Comparison of ENCODE assay signal across 10 mouse cellular contexts in genomic region chr9:105309553-105310281, GRCm38 (mm10).
DNase-seq lines count a peak whose midpoint lies in the region; ATAC-seq and TF ChIP-seq lines count a peak whose summit lies in the region.
"Had no signal": no experiment of that assay in that cellular context is flagged by ENCODE, and none has a peak within 500 bp of the region (broad histone marks: within the 10 kb centered on the region; RNA-seq: fewer than 3 reads in every experiment).

No protein-coding gene starts in this region.

- no peaks in the 10 kb centered on the region for H3K79me2 ChIP-seq in MEL (ENCODE audit: control insufficient read depth, insufficient read depth, low read length, poor library complexity)

- H3K9me3 ChIP-seq in heart, embryonic 11.5 days (replicated peaks; ENCODE audit: control insufficient read depth, low read length): no peaks in the 10 kb centered on the region
- no peaks in the 10 kb centered on the region for H3K9me3 ChIP-seq in MEL (replicated peaks; ENCODE audit: insufficient read depth, low read length)
- no peaks in the 10 kb centered on the region for H3K9me3 ChIP-seq in limb, embryonic 14.5 days (ENCODE audit: control insufficient read depth, low read length)
- H3K9me3 ChIP-seq in heart, embryonic 10.5 days: no peaks in the 10 kb centered on the region
- H3K9me3 ChIP-seq: megakaryocyte, embryonic 14.5 days had no signal

- TF ChIP-seq POLR2A in MEL (IDR thresholded peaks at IDR 0.05; ENCODE audit: control insufficient read depth in 1 of 2, insufficient read depth in 1 of 2, low read depth in 1 of 2, low read length in 2 of 2, poor library complexity in 1 of 2): no peak
- no peak for TF ChIP-seq POLR2A in limb, embryonic 14.5 days (IDR thresholded peaks at IDR 0.05; ENCODE audit: borderline replicate concordance, extremely low read depth, insufficient read depth, insufficient read length)

- H3K4me1 ChIP-seq in heart, embryonic 11.5 days (ENCODE audit: control insufficient read depth, insufficient read depth, low read length): no peaks in the 10 kb centered on the region
- H3K4me1 ChIP-seq in MEL (ENCODE audit: control insufficient read depth in 1 of 2, insufficient read depth in 2 of 2, low read length in 2 of 2): no peaks in the 10 kb centered on the region
- H3K4me1 ChIP-seq in limb, embryonic 14.5 days (ENCODE audit: control insufficient read depth, insufficient read depth, low read length): no peaks in the 10 kb centered on the region
- H3K4me1 ChIP-seq in heart, embryonic 10.5 days: no peaks in the 10 kb centered on the region
- H3K4me1 ChIP-seq: megakaryocyte, embryonic 14.5 days had no signal

- H3K9ac ChIP-seq in heart, embryonic 11.5 days (ENCODE audit: low read depth, low read length): no peak overlapping the region
- no peak overlapping the region for H3K9ac ChIP-seq in MEL (ENCODE audit: control insufficient read depth, low read depth, low read length, poor library complexity, severe bottlenecking)
- no peak overlapping the region for H3K9ac ChIP-seq in limb, embryonic 14.5 days (ENCODE audit: low read depth, low read length, severe bottlenecking)

- no peak overlapping the region for H3K4me3 ChIP-seq in heart, embryonic 11.5 days (ENCODE audit: low read depth, low read length)
- H3K4me3 ChIP-seq in MEL (ENCODE audit: control insufficient read depth in 1 of 2, insufficient read depth in 1 of 2, low read depth in 2 of 2, low read length in 2 of 2): no peak overlapping the region
- H3K4me3 ChIP-seq in limb, embryonic 14.5 days (replicated peaks; ENCODE audit: low read length): no peak overlapping the region
- H3K4me3 ChIP-seq in heart, embryonic 10.5 days: no peak overlapping the region
- H3K4me3 ChIP-seq: megakaryocyte, embryonic 14.5 days had no signal

- intact Hi-C loops in heart, postnatal 14 days (cut with DNase I): no loop called here

- no peak overlapping the region for H3K27ac ChIP-seq in heart, embryonic 11.5 days (ENCODE audit: low read depth, low read length)
- no peak overlapping the region for H3K27ac ChIP-seq in MEL (ENCODE audit: control insufficient read depth, low read depth, low read length)
- no peak overlapping the region for H3K27ac ChIP-seq in limb, embryonic 14.5 days (replicated peaks; ENCODE audit: low read depth, low read length)
- no peak overlapping the region for H3K27ac ChIP-seq in heart, embryonic 10.5 days

- peak; percentile 4 to 25 for DNase-seq in heart, postnatal 14 days
- peak; percentile 21 for DNase-seq in MEL (ENCODE audit: low read depth, low spot score)
- peak; percentile 61 to 74 for DNase-seq in frontal cortex, adult 2 months (ENCODE audit: extremely low spot score in 1 of 2, low spot score in 1 of 2)
- DNase-seq in limb, embryonic 14.5 days (ENCODE audit: low spot score): peak; percentile 85
- peak; percentile 39 for DNase-seq in right cerebral cortex, postnatal 4 days
- no peak for DNase-seq in heart, embryonic 10.5 days (ENCODE audit: low spot score)

- TF ChIP-seq RAD21 in MEL (IDR thresholded peaks at IDR 0.05; ENCODE audit: low read depth, low read length): no peak

- TF ChIP-seq EP300 in MEL (IDR thresholded peaks at IDR 0.05; ENCODE audit: low read depth in 1 of 2, low read length in 2 of 2): no peak

- no peak overlapping the region for H3K4me2 ChIP-seq in heart, embryonic 11.5 days
- no peak overlapping the region for H3K4me2 ChIP-seq in limb, embryonic 14.5 days (replicated peaks; ENCODE audit: low read depth, low read length, severe bottlenecking)

- H3K27me3 ChIP-seq in heart, embryonic 11.5 days (ENCODE audit: control insufficient read depth, insufficient read depth, low read length): no peaks in the 10 kb centered on the region
- H3K27me3 ChIP-seq in MEL (ENCODE audit: control insufficient read depth in 1 of 2, insufficient read depth in 2 of 2, low read length in 2 of 2): no peaks in the 10 kb centered on the region
- H3K27me3 ChIP-seq in limb, embryonic 14.5 days (ENCODE audit: control insufficient read depth, insufficient read depth, low read length): no peaks in the 10 kb centered on the region
- H3K27me3 ChIP-seq in heart, embryonic 10.5 days (ENCODE audit: insufficient read depth, poor library complexity, severe bottlenecking): no peaks in the 10 kb centered on the region
- H3K27me3 ChIP-seq: megakaryocyte, embryonic 14.5 days had no signal

- ATAC-seq in heart, embryonic 11.5 days (replicated peaks; ENCODE audit: insufficient number of reproducible peaks, low FRiP score, low TSS enrichment): no peak
- peak; percentile 37; the same call in 1 of the 2 replicates for ATAC-seq in limb, embryonic 14.5 days (ENCODE audit: low FRiP score, low read depth)
- no peak for ATAC-seq in inflammation-experienced regulatory T-cells, adult 6 months

- 29% methylated on average over 9 of the region's 9 CpGs for WGBS in heart, embryonic 11.5 days (ENCODE audit: insufficient replicate concordance)
- 29% methylated on average over 9 of the region's 9 CpGs for WGBS in limb, embryonic 14.5 days
- WGBS in heart, embryonic 10.5 days: 35% methylated on average over 9 of the region's 9 CpGs

- no peak for TF ChIP-seq CTCF in MEL (IDR thresholded peaks at IDR 0.05 in 2 of 3, conservative IDR thresholded peaks at IDR 0.05 in 1 of 3; ENCODE audit: control insufficient read depth in 1 of 3, insufficient read depth in 1 of 3, low read depth in 2 of 3, low read length in 3 of 3, poor library complexity in 1 of 3, severe bottlenecking in 1 of 3)

- H3K36me3 ChIP-seq in heart, embryonic 11.5 days (ENCODE audit: control insufficient read depth, insufficient read depth, low read length): no peaks in the 10 kb centered on the region
- no peaks in the 10 kb centered on the region for H3K36me3 ChIP-seq in MEL (ENCODE audit: control insufficient read depth in 1 of 2, insufficient read depth in 2 of 2, low read length in 2 of 2)
- no peaks in the 10 kb centered on the region for H3K36me3 ChIP-seq in limb, embryonic 14.5 days (ENCODE audit: control insufficient read depth, insufficient read depth, low read length)
- H3K36me3 ChIP-seq in heart, embryonic 10.5 days: no peaks in the 10 kb centered on the region
- H3K36me3 ChIP-seq: G1E had no signal

TF ChIP-seq in MEL, 35 proteins besides CTCF, POLR2A, EP300 and RAD21:
- no peak for TF ChIP-seq ETS1 (IDR thresholded peaks at IDR 0.05; ENCODE audit: low read depth, low read length)
- no peak for TF ChIP-seq ZMIZ1 (IDR thresholded peaks at IDR 0.05; ENCODE audit: low read depth, low read length)
- no peak for TF ChIP-seq POLR2AphosphoS2 (IDR thresholded peaks at IDR 0.05; ENCODE audit: low read length)
- no peak for TF ChIP-seq TCF12 (IDR thresholded peaks at IDR 0.05; ENCODE audit: low read depth, low read length)
- TF ChIP-seq MYB (IDR thresholded peaks at IDR 0.05; ENCODE audit: low read depth, low read length): no peak
